Mouse (Mus musculus) fat pad, adult 2 months (tissue): ENCODE data around the gene Ttll3.

Source experiments
- DNase-seq: peaks from one replicate; pipeline ENCODE4 v3.0.0-alpha.2; 2011; ENCODE audit warnings: low read depth, low spot score; ENCODE audit errors: extremely low read depth

The Ttll3 gene

DNA sequence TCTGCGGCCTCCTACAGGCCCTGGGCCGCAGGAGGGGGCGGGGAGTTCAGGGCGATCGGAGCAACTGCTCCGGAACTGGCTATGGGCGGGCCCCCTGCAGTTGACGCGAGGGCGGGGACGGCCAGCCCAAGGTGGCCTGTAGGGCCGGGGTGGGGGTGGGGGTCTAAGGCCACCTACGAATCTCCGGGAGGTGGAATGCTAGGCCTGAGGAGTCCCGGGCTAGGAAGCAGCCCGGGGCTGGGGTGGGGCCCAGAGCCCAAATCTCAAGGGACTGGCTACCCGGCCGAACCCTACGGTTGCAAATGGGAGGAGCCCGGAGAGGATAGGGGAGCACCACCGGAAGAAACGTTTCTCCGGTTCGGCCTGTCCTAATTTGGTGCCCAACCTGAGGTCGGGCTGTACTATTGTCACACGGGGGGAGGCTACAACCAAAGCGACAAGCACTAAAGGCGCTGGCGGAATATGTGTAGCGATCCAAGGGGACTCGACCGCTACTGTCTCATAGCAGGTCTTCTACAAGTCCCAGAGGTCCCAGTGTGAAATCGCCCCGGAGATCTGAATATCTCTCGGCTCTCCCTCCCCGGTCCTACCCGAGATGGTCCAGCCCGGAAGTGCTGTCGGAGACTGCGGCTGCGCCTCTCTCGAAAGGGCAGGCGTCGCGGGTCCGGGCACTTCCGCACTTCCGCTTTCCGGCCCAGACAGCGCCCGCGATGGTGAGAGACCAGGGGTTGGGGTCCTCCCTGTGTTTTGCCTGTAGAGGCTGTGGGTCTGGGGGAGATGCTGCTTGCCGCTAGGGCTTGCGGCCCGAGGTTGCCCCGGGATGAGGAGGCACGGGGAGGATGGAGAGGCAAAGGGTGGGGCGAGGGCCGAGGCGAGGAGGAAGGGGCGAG, 11.3 kb upstream of the Ttll3 start, which contains the start of the genes Tada3 and Arpc4:
Gene Tada3 (minus strand): TSS at position 388 of the 890 bp plus-strand sequence.
Gene Arpc4 (plus strand): TSS at position 620 of the 890 bp plus-strand sequence.
- DNase-seq: peak; percentile 51

DNA sequence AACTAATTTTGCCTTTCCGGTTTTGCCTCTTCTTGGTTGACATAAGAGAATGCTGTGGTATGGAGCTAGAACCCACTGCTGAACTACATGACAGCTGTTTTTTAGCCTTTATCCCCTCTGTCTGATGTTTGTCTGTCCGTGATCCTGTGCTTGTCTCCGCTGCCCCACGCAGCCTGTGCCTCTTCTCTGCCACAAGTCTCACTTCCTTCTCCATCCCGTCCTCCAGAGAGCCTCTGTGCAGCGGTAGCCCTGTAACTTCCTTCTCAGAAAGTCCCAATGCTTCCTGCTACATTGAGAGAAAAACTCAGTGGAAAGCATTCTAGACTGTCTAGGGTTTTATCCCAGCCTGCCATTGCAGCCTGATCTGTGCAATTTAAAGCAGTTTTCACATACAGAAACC, 9.8 kb upstream of the Ttll3 start:
- no peak for DNase-seq

- DNase-seq: no peak
Measured at GRCm38 (mm10) chr6:113380480-113380879, 8.6 kb upstream of the Ttll3 start.

- no peak for DNase-seq
Measured at GRCm38 (mm10) chr6:113384351-113384927, 4.6 kb upstream of the Ttll3 start.

- DNase-seq: no peak
Measured at GRCm38 (mm10) chr6:113385160-113385714, 3.8 kb upstream of the Ttll3 start.

GRCm38 (mm10) chr6:113386025-113386424, 3.0 kb upstream of the Ttll3 start:
- DNase-seq: no peak

- no peak for DNase-seq
Measured at GRCm38 (mm10) chr6:113390715-113391114, 1.7 kb downstream of the Ttll3 start.

- DNase-seq: no peak
Measured at GRCm38 (mm10) chr6:113392015-113392386, 2.9 kb downstream of the Ttll3 start.

GRCm38 (mm10) chr6:113392387-113393071, 3.5 kb downstream of the Ttll3 start:
- DNase-seq: no peak

DNA sequence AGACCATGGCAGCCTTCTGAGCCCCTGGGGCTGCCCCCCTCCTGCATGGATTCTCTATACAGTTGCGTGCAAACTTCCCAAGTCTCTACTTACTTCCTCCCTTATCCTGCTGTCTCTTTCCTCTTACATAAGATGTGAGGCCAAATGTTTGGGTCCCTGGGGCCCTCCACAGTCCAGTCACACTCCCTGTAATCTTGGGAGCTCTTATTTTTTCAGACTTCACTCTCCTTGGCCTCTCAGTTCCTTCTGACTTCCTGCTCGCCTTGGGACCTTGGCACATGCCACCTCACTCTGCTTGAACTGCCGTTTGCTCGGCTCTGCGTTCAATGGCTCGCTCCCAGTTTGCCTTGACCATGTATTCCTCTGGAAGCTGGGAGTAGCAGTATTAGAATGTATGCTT, 4.9 kb downstream of the Ttll3 start:
- DNase-seq: no peak

- DNase-seq: no peak
Measured at GRCm38 (mm10) chr6:113394811-113395210, 5.8 kb downstream of the Ttll3 start.

- no peak for DNase-seq
Measured at GRCm38 (mm10) chr6:113395501-113395900, 6.4 kb downstream of the Ttll3 start.

DNA sequence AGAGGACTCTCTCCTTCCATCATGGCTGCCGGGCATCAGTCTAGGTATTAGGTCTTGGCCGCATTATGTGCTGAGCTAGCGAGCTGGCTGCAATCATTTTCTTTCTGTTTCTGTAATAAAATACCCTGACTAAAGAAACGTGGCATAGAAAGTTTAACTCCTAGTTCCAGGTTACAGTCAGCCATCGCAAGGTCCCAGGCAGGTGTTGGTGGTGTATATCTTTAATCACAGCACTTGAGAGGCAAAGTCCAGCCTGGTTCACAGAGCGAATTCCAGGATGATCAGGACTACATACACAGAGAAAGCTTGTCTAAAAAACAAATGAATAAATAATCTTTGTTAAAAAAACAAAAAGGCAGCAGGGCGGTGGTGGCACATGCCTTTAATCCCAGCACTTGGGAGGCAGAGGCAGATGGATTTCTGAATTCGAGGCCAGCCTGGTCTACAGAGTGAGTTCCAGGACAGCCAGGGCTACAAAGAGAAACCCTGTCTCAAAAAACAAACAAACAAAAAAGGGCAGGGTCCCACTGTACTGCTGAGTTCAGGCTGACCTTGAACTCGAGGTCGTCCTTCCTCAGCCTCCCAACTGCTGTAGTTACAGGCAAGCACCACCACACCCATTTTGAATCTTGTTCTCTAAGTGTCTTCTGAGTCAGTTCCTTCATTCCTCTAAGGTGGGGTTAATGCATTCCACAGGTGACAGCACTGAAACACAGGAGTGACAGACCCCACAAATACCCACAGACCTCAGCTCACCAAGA, 7.4 kb downstream of the Ttll3 start:
- no peak for DNase-seq

DNA sequence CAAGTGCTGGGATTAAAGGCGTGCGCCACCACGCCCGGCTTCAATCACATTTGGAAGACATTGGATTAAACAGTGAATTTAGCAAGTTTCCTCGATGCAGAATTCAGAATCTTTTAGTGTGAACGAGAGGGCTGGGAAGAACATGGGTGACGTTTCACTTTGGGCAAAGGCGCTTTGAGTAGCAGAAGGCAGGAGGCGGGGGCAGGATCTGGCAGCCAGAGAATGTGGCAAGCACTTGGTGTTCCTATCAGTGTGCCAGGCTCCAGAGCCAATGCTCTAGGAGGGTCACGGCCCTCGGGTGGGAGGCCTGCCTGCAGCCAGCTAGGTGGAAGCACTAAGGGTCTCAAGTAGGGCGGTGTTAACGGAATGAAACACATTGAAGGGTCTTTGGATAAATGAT, 13.0 kb downstream of the Ttll3 start:
- no peak for DNase-seq

- no peak for DNase-seq
Measured at GRCm38 (mm10) chr6:113404649-113405448, 15.8 kb downstream of the Ttll3 start.

- no peak for DNase-seq
Measured at GRCm38 (mm10) chr6:113405483-113405882, 16.4 kb downstream of the Ttll3 start.

- no peak for DNase-seq
Measured at GRCm38 (mm10) chr6:113406683-113407082, 17.6 kb downstream of the Ttll3 start.

GRCm38 (mm10) chr6:113410001-113410400, 20.9 kb downstream of the Ttll3 start:
- DNase-seq: no peak

GRCm38 (mm10) chr6:113416416-113416815, 27.4 kb downstream of the Ttll3 start:
- DNase-seq: no peak
